Mouse (Mus musculus): ENCODE measurements around the gene Lmf2.

DNA sequence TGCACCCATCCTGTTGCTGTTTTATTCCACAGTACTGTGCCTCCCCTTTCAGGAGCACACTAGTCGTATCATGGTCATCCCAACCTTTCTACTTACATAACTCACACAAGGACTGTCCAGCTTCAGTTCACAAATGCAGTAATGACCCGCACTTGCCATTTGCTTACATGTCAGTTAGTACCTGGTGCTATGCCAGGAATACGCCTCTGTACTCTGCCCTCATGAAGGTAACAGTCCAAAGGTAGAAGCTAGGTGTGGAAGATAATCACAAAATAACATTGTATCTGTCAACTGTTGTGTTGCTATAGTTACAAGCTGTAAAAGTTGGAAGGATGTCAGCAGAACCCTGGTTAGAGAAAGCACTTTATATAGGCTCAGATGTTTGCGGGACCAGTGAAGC lies 41.4 kb upstream of the Lmf2 start:
- TF ChIP-seq POLR2A (IDR thresholded peaks at IDR 0.05; ENCODE audit: extremely low read depth, insufficient read depth, low read length) (no peak), CTCF (IDR thresholded peaks at IDR 0.05; ENCODE audit: extremely low read depth, insufficient read depth, low read length) (no peak)

Measured in cortical plate, adult 2 months (tissue).